Mouse (Mus musculus) midbrain, postnatal 0 days (tissue): ENCODE data around the gene Sult6b2. TPM values are rescaled to one million over a fixed set of nuclear protein-coding genes. Genes with fewer than 3 reads are reported as not detected.

ENCODE experiments used
- ATAC-seq: fragments of 200-750 bp; cut with Nextera tagmentation; 2 replicates; pipeline ENCODE4 v1.8.0; 2017; ENCODE audit warnings: moderate number of reproducible peaks, mild to moderate bottlenecking, moderate TSS enrichment, moderate library complexity; ENCODE audit not compliant: low FRiP score
- DNase-seq: peaks from one replicate; pipeline ENCODE4 v3.0.0-alpha.2; 2015; ENCODE audit warnings: low spot score
- H3K27ac ChIP-seq: fragments of 300-500 bp; sonication (generic); 2 replicates; pipeline ENCODE4 v1.5.1; 2014; ENCODE audit warnings: low read depth, mild to moderate bottlenecking, low read length, mixed read lengths
- H3K27me3 ChIP-seq: fragments of 300-500 bp; sonication (generic); 2 replicates; pipeline ENCODE4 v1.6.1; 2014; ENCODE audit warnings: low read length, control low read depth, mixed read lengths; ENCODE audit not compliant: insufficient read depth
- H3K36me3 ChIP-seq: fragments of 300-500 bp; sonication (generic); 2 replicates; pipeline ENCODE4 v1.6.1; 2014; ENCODE audit warnings: low read length, control low read depth, mixed read lengths; ENCODE audit not compliant: insufficient read depth
- H3K4me1 ChIP-seq: fragments of 300-500 bp; sonication (generic); 2 replicates; pipeline ENCODE4 v1.6.1; 2014; ENCODE audit warnings: mild to moderate bottlenecking, control low read depth, antibody characterized with exemption, low read length, mixed read lengths; ENCODE audit not compliant: insufficient read depth
- H3K4me2 ChIP-seq: fragments of 300-500 bp; sonication (generic); 2 replicates; pipeline ENCODE4 v1.6.1; 2014; ENCODE audit warnings: low read depth, mild to moderate bottlenecking, low read length, mixed read lengths; ENCODE audit not compliant: poor library complexity, severe bottlenecking
- H3K4me3 ChIP-seq: fragments of 300-500 bp; sonication (generic); 2 replicates; pipeline ENCODE4 v1.5.1; 2014; ENCODE audit warnings: low read depth, mild to moderate bottlenecking, low read length, moderate library complexity
- H3K9ac ChIP-seq: fragments of 300-500 bp; sonication (generic); replicated peaks from 2 replicates; pipeline ENCODE4 v1.6.1; 2014; ENCODE audit warnings: mild to moderate bottlenecking, low read length, moderate library complexity, mixed read lengths; ENCODE audit not compliant: poor library complexity, severe bottlenecking
- H3K9me3 ChIP-seq: fragments of 300-500 bp; sonication (generic); 2 replicates; pipeline ENCODE4 v1.6.1; 2016; ENCODE audit warnings: low read length, control low read depth
- CTCF ChIP-seq: IDR thresholded peaks from 2 replicates; pipeline ENCODE4 v1.5.1; 2016; ENCODE audit warnings: antibody characterized with exemption, mild to moderate bottlenecking
- WGBS: fragments of 180-500 bp; shearing (Covaris S2); extraction: QIAGEN DNeasy Blood & Tissue Kit; methylation state at CpG from one replicate; pipeline ENCODE4 v1.1.7; 2014; 5-methylcytosine and 5-hydroxymethylcytosine counted together
- polyA plus RNA-seq: library from polyadenylated mRNA; unstranded; fragments of >200 nt; fragmentation: Nextera tagmentation; extraction: Ambion mirVana; gene quantifications from 2 replicates; pipeline ENCODE4 v1.2.1, GENCODE M21; 2015
- total RNA-seq: library from RNA; depleted of rRNA; stranded (reverse); fragments of >200 nt; gene quantifications from 2 replicates; pipeline ENCODE4 v1.2.3, GENCODE M21; 2014

Sult6b2 gene
- total and polyA plus RNA-seq, 2 experiments from 2014 or later = 0.33 TPM; not detected in 1

- TF ChIP-seq CTCF = no peak
- Histone ChIP-seq H3K27me3 (no peaks in the 10 kb centered on the region), H3K27ac (no peak overlapping the region), H3K9me3 (no peaks in the 10 kb centered on the region), H3K36me3 (no peaks in the 10 kb centered on the region), H3K9ac (no peak overlapping the region), H3K4me2 (no peak overlapping the region), H3K4me3 (no peak overlapping the region), H3K4me1 (no peaks in the 10 kb centered on the region)
- 89% methylated on average over 7 of the region's 7 CpGs for WGBS
- ATAC-seq (no peak), DNase-seq (no peak)
These were observed 57.5 kb downstream of the Sult6b2 start for GRCm38 (mm10) chr6:142746765-142747164.

GRCm38 (mm10) chr6:142745484-142745883 is 58.8 kb downstream of the Sult6b2 start:
- Histone ChIP-seq H3K9me3 (no peaks in the 10 kb centered on the region), H3K36me3 (no peaks in the 10 kb centered on the region), H3K4me3 (no peak overlapping the region), H3K27me3 (no peaks in the 10 kb centered on the region), H3K4me2 (no peak overlapping the region), H3K4me1 (no peaks in the 10 kb centered on the region), H3K9ac (no peak overlapping the region), H3K27ac (no peak overlapping the region)
- WGBS = 91% methylated on average over 5 of the region's 5 CpGs
- no peak for TF ChIP-seq CTCF
- no peak for ATAC-seq
- no peak for DNase-seq

GRCm38 (mm10) chr6:142743193-142743592 is 61.1 kb downstream of the Sult6b2 start:
- ATAC-seq = no peak
- no peak overlapping the region for H3K4me2 ChIP-seq
- no peak overlapping the region for H3K27ac ChIP-seq
- H3K9ac ChIP-seq = no peak overlapping the region
- TF ChIP-seq CTCF = no peak
- H3K4me1 ChIP-seq = no peaks in the 10 kb centered on the region
- 66% methylated on average over 4 of the region's 4 CpGs for WGBS
- H3K36me3 ChIP-seq = no peaks in the 10 kb centered on the region
- H3K4me3 ChIP-seq = no peak overlapping the region
- no peaks in the 10 kb centered on the region for H3K9me3 ChIP-seq
- no peaks in the 10 kb centered on the region for H3K27me3 ChIP-seq
- DNase-seq = no peak

GRCm38 (mm10) chr6:142741763-142742162 is 62.5 kb downstream of the Sult6b2 start:
- 87% methylated on average over 6 of the region's 6 CpGs for WGBS
- DNase-seq = no peak

GRCm38 (mm10) chr6:142738637-142739036 is 65.7 kb downstream of the Sult6b2 start:
- no peak overlapping the region for H3K4me2 ChIP-seq
- no peaks in the 10 kb centered on the region for H3K9me3 ChIP-seq
- WGBS = 80% methylated on average over 6 of the region's 6 CpGs
- DNase-seq = no peak
- no peak for TF ChIP-seq CTCF
- no peaks in the 10 kb centered on the region for H3K4me1 ChIP-seq
- H3K27ac ChIP-seq = no peak overlapping the region
- H3K9ac ChIP-seq = no peak overlapping the region
- H3K36me3 ChIP-seq = no peaks in the 10 kb centered on the region
- ATAC-seq = no peak
- H3K27me3 ChIP-seq = no peaks in the 10 kb centered on the region
- H3K4me3 ChIP-seq = no peak overlapping the region

More at GRCm38 (mm10) chr6:142741763-142742162, 62.5 kb downstream of the Sult6b2 start:
- H3K4me3 ChIP-seq = no peak overlapping the region
- ATAC-seq = no peak
- no peaks in the 10 kb centered on the region for H3K27me3 ChIP-seq
- no peak overlapping the region for H3K9ac ChIP-seq
- TF ChIP-seq CTCF = no peak
- H3K9me3 ChIP-seq = no peaks in the 10 kb centered on the region
- H3K36me3 ChIP-seq = no peaks in the 10 kb centered on the region
- H3K4me2 ChIP-seq = no peak overlapping the region
- no peaks in the 10 kb centered on the region for H3K4me1 ChIP-seq
- H3K27ac ChIP-seq = no peak overlapping the region

- no peak for TF ChIP-seq CTCF
- ATAC-seq (no peak), DNase-seq (no peak)
- WGBS = 92% methylated on average over 2 of the region's 2 CpGs
- H3K4me3 ChIP-seq = no peak overlapping the region
- H3K4me1 ChIP-seq = no peaks in the 10 kb centered on the region
- no peaks in the 10 kb centered on the region for H3K27me3 ChIP-seq
- no peaks in the 10 kb centered on the region for H3K36me3 ChIP-seq
- no peak overlapping the region for H3K27ac ChIP-seq
- H3K4me2 ChIP-seq = no peak overlapping the region
- no peaks in the 10 kb centered on the region for H3K9me3 ChIP-seq
- H3K9ac ChIP-seq = no peak overlapping the region
These were observed 66.1 kb downstream of the Sult6b2 start for GRCm38 (mm10) chr6:142738225-142738624.
